Mouse (Mus musculus) hindbrain, embryonic 14.5 days (tissue): Measurements from ENCODE around the gene Gm13696. TPM values are rescaled to one million over a fixed set of nuclear protein-coding genes. Genes with fewer than 3 reads are reported as not detected.
A peak's percentile ranks its signal among the peaks of the same experiment; 100 is the strongest.
"Not testable (repeated sequence)": the region's sequence is repeated elsewhere in the genome, so short reads cannot be mapped to it uniquely, and the experiment has no call there.

Experiments used
- ATAC-seq: fragments of 200-750 bp; cut with Nextera tagmentation; 2 replicates; pipeline ENCODE4 v1.8.0; 2017; ENCODE audit warnings: moderate number of reproducible peaks, mild to moderate bottlenecking, moderate TSS enrichment, moderate library complexity; ENCODE audit not compliant: low FRiP score
- DNase-seq: peaks from one replicate; pipeline ENCODE4 v3.0.0-alpha.2; 2015; ENCODE audit warnings: low spot score
- H3K27ac ChIP-seq: fragments of 300-500 bp; sonication (generic); 2 replicates; pipeline ENCODE4 v1.5.1; 2014; ENCODE audit warnings: mild to moderate bottlenecking, moderate library complexity
- H3K27me3 ChIP-seq: fragments of 300-500 bp; sonication (generic); 2 replicates; pipeline ENCODE4 v1.6.1; 2014; ENCODE audit warnings: mild to moderate bottlenecking, low read length, mixed read lengths; ENCODE audit not compliant: control insufficient read depth, insufficient read depth
- H3K36me3 ChIP-seq: fragments of 300-500 bp; sonication (generic); replicated peaks from 2 replicates; pipeline ENCODE4 v1.6.1; 2014; ENCODE audit not compliant: control insufficient read depth, insufficient read depth
- H3K4me1 ChIP-seq: fragments of 300-500 bp; sonication (generic); replicated peaks from 2 replicates; pipeline ENCODE4 v1.6.1; 2014; ENCODE audit warnings: antibody characterized with exemption, low read length, mixed read lengths; ENCODE audit not compliant: control insufficient read depth, insufficient read depth
- H3K4me2 ChIP-seq: fragments of 300-500 bp; sonication (generic); replicated peaks from 2 replicates; pipeline ENCODE4 v1.6.1; 2014; ENCODE audit warnings: mild to moderate bottlenecking, moderate library complexity
- H3K4me3 ChIP-seq: fragments of 300-500 bp; sonication (generic); replicated peaks from 2 replicates; pipeline ENCODE4 v1.5.1; 2014; ENCODE audit warnings: mild to moderate bottlenecking, low read length
- H3K9ac ChIP-seq: fragments of 300-500 bp; sonication (generic); 2 replicates; pipeline ENCODE4 v1.6.1; 2014
- H3K9me3 ChIP-seq: fragments of 300-500 bp; sonication (generic); 2 replicates; pipeline ENCODE4 v1.6.1; 2016; ENCODE audit warnings: low read length; ENCODE audit not compliant: control insufficient read depth
- WGBS: fragments of 180-500 bp; shearing (Covaris S2); extraction: QIAGEN DNeasy Blood & Tissue Kit; methylation state at CpG from one replicate; pipeline ENCODE4 v1.1.7; 2014; 5-methylcytosine and 5-hydroxymethylcytosine counted together
- polyA plus RNA-seq: library from polyadenylated mRNA; unstranded; fragments of >200 nt; fragmentation: Nextera tagmentation; extraction: Ambion mirVana; gene quantifications from 2 replicates; pipeline ENCODE4 v1.2.1, GENCODE M21; 2014

Gene Gm13696
- polyA plus RNA-seq, 1 experiment from 2014 or later = not detected

DNA sequence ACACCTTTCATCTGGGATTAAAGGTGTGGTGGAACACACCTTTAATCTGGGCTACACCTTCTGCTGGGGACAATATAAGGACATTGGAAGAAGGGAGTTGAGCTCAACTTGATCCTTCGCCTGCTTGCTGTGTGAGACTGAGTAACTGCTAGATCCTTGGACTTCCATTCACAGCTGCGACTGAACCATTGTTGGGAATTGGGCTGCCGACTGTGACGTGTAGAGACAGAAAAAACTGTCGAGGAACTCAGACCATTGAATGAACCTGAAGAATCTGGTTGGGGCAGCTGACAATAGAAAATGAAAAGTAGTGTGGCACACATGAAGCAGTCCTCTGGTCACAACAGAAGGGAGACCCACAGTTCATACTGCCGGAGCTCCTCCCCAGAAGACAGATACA is 11.5 kb downstream of the Gm13696 start, which contains the start of gene Gm13697:
Gene Gm13697 (plus strand): TSS at position 301 of the 400 bp plus-strand sequence.
- not testable (repeated sequence) for H3K27ac ChIP-seq, H3K27me3 ChIP-seq, H3K4me1 ChIP-seq, H3K4me2 ChIP-seq, H3K9me3 ChIP-seq, H3K36me3 ChIP-seq, H3K9ac ChIP-seq, H3K4me3 ChIP-seq, DNase-seq, ATAC-seq
- WGBS = no CpG with 5 or more reads among the region's 6 CpGs

DNA sequence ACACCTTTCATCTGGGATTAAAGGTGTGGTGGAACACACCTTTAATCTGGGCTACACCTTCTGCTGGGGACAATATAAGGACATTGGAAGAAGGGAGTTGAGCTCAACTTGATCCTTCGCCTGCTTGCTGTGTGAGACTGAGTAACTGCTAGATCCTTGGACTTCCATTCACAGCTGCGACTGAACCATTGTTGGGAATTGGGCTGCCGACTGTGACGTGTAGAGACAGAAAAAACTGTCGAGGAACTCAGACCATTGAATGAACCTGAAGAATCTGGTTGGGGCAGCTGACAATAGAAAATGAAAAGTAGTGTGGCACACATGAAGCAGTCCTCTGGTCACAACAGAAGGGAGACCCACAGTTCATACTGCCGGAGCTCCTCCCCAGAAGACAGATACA is 17.3 kb downstream of the Gm13696 start, which contains the start of gene Gm13691:
Gene Gm13691 (plus strand): TSS at position 301 of the 400 bp plus-strand sequence.
- H3K27ac ChIP-seq, H3K36me3 ChIP-seq, ATAC-seq, H3K9ac ChIP-seq, H3K4me3 ChIP-seq, DNase-seq, H3K9me3 ChIP-seq, H3K27me3 ChIP-seq, H3K4me1 ChIP-seq, H3K4me2 ChIP-seq: not testable (repeated sequence)
- no CpG with 5 or more reads among the region's 6 CpGs for WGBS

DNA sequence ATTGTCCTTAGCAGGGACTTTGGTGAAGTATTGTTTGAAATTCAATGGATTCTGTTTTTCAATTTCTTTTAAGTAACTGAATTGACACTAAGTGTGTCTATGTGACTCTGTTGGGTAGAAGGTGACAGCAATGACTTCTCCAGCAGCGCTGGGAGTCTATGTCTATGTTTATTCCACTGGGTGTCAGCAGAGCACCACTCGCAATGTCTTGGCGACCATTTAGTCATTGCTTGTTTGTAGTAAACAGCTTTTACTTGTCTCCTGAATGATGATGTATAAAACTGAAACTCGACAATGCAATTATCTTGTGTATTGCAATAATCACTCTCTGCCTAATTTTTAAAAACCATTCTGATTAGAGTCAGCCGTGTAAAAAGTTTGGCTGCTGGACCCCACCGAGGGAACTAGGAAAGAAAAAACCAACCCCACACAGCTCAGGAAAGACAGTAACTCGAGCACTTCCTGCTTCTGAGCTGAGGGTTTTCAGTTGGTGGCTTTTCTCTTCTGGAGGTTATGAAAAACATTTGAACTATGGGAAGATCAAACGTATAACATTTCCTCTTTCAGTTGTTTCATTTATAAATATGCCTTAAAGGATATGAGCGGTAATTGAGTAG is 20.8 kb downstream of the Gm13696 start:
- not testable (repeated sequence) for H3K4me3 ChIP-seq, H3K36me3 ChIP-seq, ATAC-seq, H3K4me1 ChIP-seq, H3K9me3 ChIP-seq, H3K9ac ChIP-seq, H3K4me2 ChIP-seq, H3K27ac ChIP-seq, H3K27me3 ChIP-seq
- 65% methylated on average over 7 of the region's 9 CpGs for WGBS
- peak; percentile 22 for DNase-seq

DNA sequence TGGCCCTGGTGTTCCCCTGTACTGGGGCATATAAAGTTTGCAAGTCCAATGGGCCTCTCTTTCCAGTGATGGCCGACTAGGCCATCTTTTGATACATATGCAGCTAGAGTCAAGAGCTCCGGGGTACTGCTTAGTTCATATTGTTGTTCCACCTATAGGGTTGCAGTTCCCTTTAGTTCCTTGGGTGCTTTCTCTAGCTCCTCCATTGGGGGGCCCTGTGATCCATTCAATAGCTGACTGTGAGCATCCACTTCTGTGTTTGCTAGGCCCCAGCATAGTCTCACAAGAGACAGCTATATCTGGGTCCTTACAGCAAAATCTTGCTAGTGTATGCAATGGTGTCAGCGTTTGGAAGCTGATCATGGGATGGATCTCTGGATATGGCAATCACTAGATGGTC is 21.6 kb downstream of the Gm13696 start:
- not testable (repeated sequence) for ATAC-seq, H3K27me3 ChIP-seq, H3K4me2 ChIP-seq, H3K36me3 ChIP-seq, H3K9ac ChIP-seq, H3K4me1 ChIP-seq, H3K27ac ChIP-seq, DNase-seq, H3K9me3 ChIP-seq, H3K4me3 ChIP-seq
- WGBS = no CpG with 5 or more reads among the region's 3 CpGs

DNA sequence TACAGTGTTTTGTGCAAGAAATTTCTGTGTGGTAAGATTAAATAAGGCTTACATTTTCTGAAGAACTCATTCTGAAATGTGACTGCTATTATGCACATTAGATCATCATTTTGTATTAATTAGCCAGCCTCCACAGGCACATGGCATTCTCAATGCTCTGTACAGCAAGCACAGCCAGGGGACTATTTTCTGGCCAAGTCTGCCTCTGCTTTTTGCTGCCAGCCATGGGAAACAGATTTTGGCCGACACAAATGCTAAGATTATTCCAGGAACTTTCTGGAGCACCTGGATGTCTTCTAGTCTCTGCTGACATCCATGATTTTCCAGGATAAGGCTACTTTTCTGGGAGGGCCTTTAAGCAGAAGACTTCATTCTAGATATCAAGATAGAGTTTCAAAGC is 36.0 kb downstream of the Gm13696 start:
- Histone ChIP-seq H3K27me3 (no peaks in the 10 kb centered on the region), H3K36me3 (no peaks in the 10 kb centered on the region), H3K4me2 (no peak overlapping the region), H3K4me1 (no peaks in the 10 kb centered on the region), H3K9me3 (no peaks in the 10 kb centered on the region), H3K27ac (no peak overlapping the region), H3K4me3 (no peak overlapping the region), H3K9ac (no peak overlapping the region)
- WGBS = 65% methylated on average over 1 of the region's 1 CpGs
- DNase-seq = peak; percentile 24
- ATAC-seq = no peak

DNA sequence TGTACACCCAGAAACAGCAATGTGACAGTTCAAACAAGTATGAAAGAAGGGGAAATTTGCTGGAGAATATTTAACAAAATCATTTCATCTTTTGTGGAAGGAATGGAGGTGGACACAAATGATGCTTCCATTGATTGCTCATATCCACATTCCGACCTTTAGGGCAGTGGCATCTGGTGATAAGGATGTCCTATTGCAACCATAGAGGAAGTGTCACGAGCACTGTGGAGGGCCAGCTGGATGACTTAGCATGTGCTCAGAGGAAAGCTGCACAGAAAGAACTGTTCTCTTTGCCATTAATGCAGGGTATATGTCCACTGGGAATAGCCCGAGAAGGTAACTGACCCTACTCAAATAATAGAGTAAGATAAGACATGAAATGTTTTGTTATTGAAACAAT is 36.9 kb downstream of the Gm13696 start:
- ATAC-seq (no peak), DNase-seq (no peak)
- no peak overlapping the region for H3K4me3 ChIP-seq
- H3K36me3 ChIP-seq = no peaks in the 10 kb centered on the region
- H3K27me3 ChIP-seq = no peaks in the 10 kb centered on the region
- no peak overlapping the region for H3K9ac ChIP-seq
- H3K4me2 ChIP-seq = no peak overlapping the region
- no peaks in the 10 kb centered on the region for H3K9me3 ChIP-seq
- H3K27ac ChIP-seq = no peak overlapping the region
- no peaks in the 10 kb centered on the region for H3K4me1 ChIP-seq
- WGBS = 79% methylated on average over 3 of the region's 3 CpGs

DNA sequence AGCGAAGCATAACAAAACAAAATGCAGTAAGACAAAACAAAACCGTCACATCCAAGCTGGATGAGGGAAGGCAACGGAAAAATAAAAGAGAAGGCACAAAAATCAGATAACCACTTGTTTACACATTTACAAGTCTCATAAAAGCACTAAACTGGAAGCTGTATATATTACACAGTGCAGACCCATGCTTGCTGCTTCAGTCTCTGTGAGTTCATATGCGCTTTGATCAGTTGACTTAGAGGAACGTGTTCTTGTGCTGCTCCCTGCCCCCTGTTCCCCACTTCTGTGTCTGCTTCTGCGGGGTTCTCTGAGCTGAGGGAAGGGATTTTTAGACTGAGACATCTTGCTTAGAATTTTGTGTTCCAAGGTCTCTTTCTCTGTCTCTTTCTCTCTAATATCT is 41.6 kb downstream of the Gm13696 start:
- DNase-seq (peak; percentile 23), ATAC-seq (no peak)
- Histone ChIP-seq H3K27me3 (no peaks in the 10 kb centered on the region), H3K9me3 (no peaks in the 10 kb centered on the region), H3K27ac (no peak overlapping the region), H3K4me1 (no peaks in the 10 kb centered on the region), H3K36me3 (no peaks in the 10 kb centered on the region), H3K4me2 (no peak overlapping the region), H3K4me3 (no peak overlapping the region), H3K9ac (no peak overlapping the region)
- WGBS = 81% methylated on average over 6 of the region's 6 CpGs

DNA sequence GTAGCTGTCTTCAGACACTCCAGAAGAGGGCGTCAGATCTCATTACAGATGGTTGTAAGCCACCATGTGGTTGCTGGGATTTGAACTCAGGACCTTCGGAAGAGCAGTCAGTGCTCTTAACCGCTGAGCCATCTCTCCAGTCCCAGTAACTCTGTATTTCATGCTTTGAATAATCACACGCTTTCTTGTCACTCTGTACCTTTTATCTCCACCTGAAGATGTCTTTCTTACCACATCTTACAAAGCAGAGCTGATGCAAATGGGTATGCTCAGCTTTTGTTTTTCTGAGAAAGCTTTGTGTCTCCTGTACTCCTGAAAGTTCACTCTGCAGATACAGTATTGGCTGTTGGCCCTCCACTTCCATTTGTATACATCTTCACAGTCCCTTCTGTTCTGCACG is 43.4 kb downstream of the Gm13696 start:
- not testable (repeated sequence) for H3K9ac ChIP-seq, H3K9me3 ChIP-seq, H3K36me3 ChIP-seq, H3K4me3 ChIP-seq, H3K27ac ChIP-seq, H3K27me3 ChIP-seq, H3K4me2 ChIP-seq, H3K4me1 ChIP-seq, ATAC-seq
- 69% methylated on average over 5 of the region's 5 CpGs for WGBS
- peak; percentile 20 for DNase-seq

DNA sequence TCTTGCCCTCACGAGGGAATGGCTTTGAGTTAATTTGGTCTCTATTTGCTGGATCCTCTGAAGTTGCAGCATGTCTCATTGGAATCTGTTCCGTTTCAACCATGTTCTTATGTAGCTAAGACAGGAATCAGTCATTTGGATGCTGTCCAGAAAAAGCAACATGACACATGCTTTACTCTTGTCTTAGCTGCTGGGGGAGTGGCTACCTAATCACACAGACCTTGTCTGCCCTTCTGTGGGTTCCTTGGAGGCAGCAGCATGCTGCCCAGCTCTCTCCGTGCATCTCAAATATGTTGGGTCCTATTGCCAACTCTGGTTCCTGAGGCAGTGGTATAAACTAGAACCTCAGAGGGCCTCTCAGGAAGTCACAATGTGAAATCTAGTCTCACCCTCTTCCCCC is 45.4 kb downstream of the Gm13696 start:
- Histone ChIP-seq H3K4me3 (no peak overlapping the region), H3K27me3 (no peaks in the 10 kb centered on the region), H3K27ac (no peak overlapping the region), H3K9ac (no peak overlapping the region), H3K4me1 (no peaks in the 10 kb centered on the region), H3K9me3 (no peaks in the 10 kb centered on the region), H3K36me3 (no peaks in the 10 kb centered on the region), H3K4me2 (no peak overlapping the region)
- DNase-seq = peak; percentile 22
- 77% methylated on average over 3 of the region's 3 CpGs for WGBS
- no peak for ATAC-seq
